Mouse (Mus musculus): ENCODE data around the gene Fnbp1l.

DNA sequence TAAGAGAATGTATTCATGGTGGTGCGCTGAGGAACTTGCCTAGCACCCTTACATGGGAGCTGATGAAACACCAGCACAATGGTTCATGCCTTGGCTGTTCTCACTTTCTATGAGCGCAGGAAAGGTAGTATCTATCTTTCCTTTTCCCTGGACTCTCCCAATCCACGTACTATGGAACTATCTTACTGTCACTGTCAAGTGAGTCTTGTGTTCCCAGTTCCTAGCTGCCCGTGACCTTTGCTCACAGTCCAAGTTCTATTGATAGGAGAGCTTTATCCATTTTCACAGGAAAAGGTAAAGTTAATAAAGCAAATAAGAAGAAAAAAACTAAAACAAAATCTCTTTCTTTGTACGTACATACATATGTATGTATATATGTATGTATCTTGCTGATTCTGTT lies 28.7 kb downstream of the Fnbp1l start:
- TF ChIP-seq CTCF (IDR thresholded peaks at IDR 0.05; ENCODE audit: low read depth, low read length) = no peak
- no peak for TF ChIP-seq GATA1 (IDR thresholded peaks at IDR 0.05; ENCODE audit: borderline replicate concordance, low read length)

All from G1E (cell line).